In the genomic region with DNA sequence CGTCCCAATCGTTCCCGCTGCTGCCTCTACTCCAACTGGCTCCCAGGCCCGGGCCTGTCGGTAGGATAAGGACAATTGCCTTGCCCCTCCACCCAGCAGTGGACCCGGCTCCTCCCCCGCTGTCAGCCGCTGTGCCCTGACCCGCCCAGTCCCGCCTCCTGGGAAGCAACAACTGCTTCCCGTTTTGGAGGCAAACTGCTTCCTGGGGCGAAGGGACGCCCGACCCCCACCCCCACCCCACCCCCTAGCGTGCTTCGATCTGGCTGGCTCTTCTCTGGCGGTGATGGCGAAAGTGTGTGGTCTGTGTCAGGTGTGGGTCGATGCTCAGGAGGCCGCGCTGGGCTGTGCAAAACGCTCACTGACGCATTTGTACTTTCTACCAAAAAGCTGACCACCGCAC, we compare ENCODE assay signal across 8 mouse cellular contexts.
DNase-seq lines count a peak whose midpoint lies in the region; ATAC-seq lines count a peak whose summit lies in the region.

No protein-coding gene starts in this region.

- H3K9ac ChIP-seq in kidney, embryonic 14.5 days (ENCODE audit: low read depth, low read length): peak overlapping the region; percentile 42; the same call in 1 of the 2 replicates
- H3K9ac ChIP-seq in heart, embryonic 14.5 days (ENCODE audit: low read length): no peak overlapping the region; the same call in 1 of the 2 replicates
- H3K9ac ChIP-seq in limb, embryonic 12.5 days (replicated peaks): 0 out of 2 replicates have a peak overlapping the region, but pooled peaks have one; percentile 27
- H3K9ac ChIP-seq in midbrain, embryonic 14.5 days (replicated peaks; ENCODE audit: low read length): peak overlapping the region; percentile 39; the same call in 1 of the 2 replicates

- peak overlapping the region; percentile 51 for H3K4me2 ChIP-seq in kidney, embryonic 14.5 days (replicated peaks; ENCODE audit: low read depth, low read length)
- peak overlapping the region; percentile 66 for H3K4me2 ChIP-seq in heart, embryonic 14.5 days (ENCODE audit: low read length)
- peak overlapping the region; percentile 59 for H3K4me2 ChIP-seq in limb, embryonic 12.5 days
- peak overlapping the region; percentile 52 for H3K4me2 ChIP-seq in midbrain, embryonic 14.5 days (ENCODE audit: low read length)

- no peak for DNase-seq in kidney, adult 8-10 months
- DNase-seq in brain, adult 2 months (ENCODE audit: low read depth, low spot score): peak; percentile 27
- peak; percentile 57 for DNase-seq in midbrain, embryonic 14.5 days
- no peak for DNase-seq in layer of hippocampus, adult 18-20 months (ENCODE audit: low spot score in 2 of 2)
- no peak for DNase-seq in layer of hippocampus, adult 9-11 months

- H3K27me3 ChIP-seq in kidney, embryonic 14.5 days (ENCODE audit: control insufficient read depth, insufficient read depth, low read length): no peaks in the 10 kb centered on the region
- no peaks in the 10 kb centered on the region for H3K27me3 ChIP-seq in heart, embryonic 14.5 days (ENCODE audit: control insufficient read depth, insufficient read depth, low read length)
- H3K27me3 ChIP-seq in limb, embryonic 12.5 days: no peaks in the 10 kb centered on the region
- no peaks in the 10 kb centered on the region for H3K27me3 ChIP-seq in midbrain, embryonic 14.5 days (ENCODE audit: control insufficient read depth, insufficient read depth, low read length)

- peak; percentile 92 for ATAC-seq in kidney, embryonic 14.5 days (ENCODE audit: low FRiP score, low TSS enrichment)
- peak; percentile 43; the same call in 1 of the 2 replicates for ATAC-seq in heart, embryonic 14.5 days (ENCODE audit: insufficient number of reproducible peaks, insufficient read depth, low FRiP score, low read depth)
- ATAC-seq in limb, embryonic 12.5 days (ENCODE audit: insufficient number of reproducible peaks, insufficient read depth, low FRiP score, low TSS enrichment, low read depth): peak; percentile 52
- ATAC-seq in midbrain, embryonic 14.5 days (ENCODE audit: low FRiP score, low TSS enrichment): peak; percentile 74

- no peaks in the 10 kb centered on the region for H3K4me1 ChIP-seq in kidney, embryonic 14.5 days (ENCODE audit: control insufficient read depth, insufficient read depth, low read length)
- H3K4me1 ChIP-seq in heart, embryonic 14.5 days (ENCODE audit: control insufficient read depth in 2 of 2, insufficient read depth in 2 of 2, low read length in 2 of 2): no peaks in the 10 kb centered on the region
- H3K4me1 ChIP-seq in limb, embryonic 12.5 days (replicated peaks): no peaks in the 10 kb centered on the region
- no peaks in the 10 kb centered on the region for H3K4me1 ChIP-seq in midbrain, embryonic 14.5 days (ENCODE audit: control insufficient read depth, insufficient read depth, low read length)

- WGBS in kidney, embryonic 14.5 days: 17% methylated on average over 24 of the region's 24 CpGs
- WGBS in heart, embryonic 14.5 days: 19% methylated on average over 24 of the region's 24 CpGs
- 21% methylated on average over 24 of the region's 24 CpGs for WGBS in limb, embryonic 12.5 days
- 22% methylated on average over 24 of the region's 24 CpGs for WGBS in midbrain, embryonic 14.5 days

- no peak overlapping the region for H3K27ac ChIP-seq in kidney, embryonic 14.5 days (ENCODE audit: low read depth, low read length)
- no peak overlapping the region for H3K27ac ChIP-seq in heart, embryonic 14.5 days (replicated peaks in 1 of 2; ENCODE audit: control insufficient read depth in 1 of 2, insufficient read depth in 1 of 2, low read depth in 2 of 2, low read length in 2 of 2)
- H3K27ac ChIP-seq in limb, embryonic 12.5 days: no peak overlapping the region
- H3K27ac ChIP-seq in midbrain, embryonic 14.5 days (replicated peaks; ENCODE audit: low read depth, low read length): no peak overlapping the region

- no peaks in the 10 kb centered on the region for H3K36me3 ChIP-seq in kidney, embryonic 14.5 days (ENCODE audit: control insufficient read depth, insufficient read depth, low read length)
- H3K36me3 ChIP-seq in heart, embryonic 14.5 days (ENCODE audit: control insufficient read depth, insufficient read depth, low read length): no peaks in the 10 kb centered on the region
- H3K36me3 ChIP-seq in limb, embryonic 12.5 days: no peaks in the 10 kb centered on the region
- H3K36me3 ChIP-seq in midbrain, embryonic 14.5 days (ENCODE audit: control insufficient read depth, insufficient read depth, low read length): no peaks in the 10 kb centered on the region

- no peaks in the 10 kb centered on the region for H3K9me3 ChIP-seq in kidney, embryonic 14.5 days (ENCODE audit: control insufficient read depth, low read length)
- H3K9me3 ChIP-seq in heart, embryonic 14.5 days (ENCODE audit: control insufficient read depth, low read length): no peaks in the 10 kb centered on the region
- no peaks in the 10 kb centered on the region for H3K9me3 ChIP-seq in limb, embryonic 12.5 days
- no peaks in the 10 kb centered on the region for H3K9me3 ChIP-seq in midbrain, embryonic 14.5 days (ENCODE audit: control insufficient read depth, low read length)

- peak overlapping the region; percentile 34 for H3K4me3 ChIP-seq in kidney, embryonic 14.5 days (ENCODE audit: low read length)
- H3K4me3 ChIP-seq in heart, embryonic 14.5 days (ENCODE audit: control insufficient read depth in 1 of 2, insufficient read depth in 1 of 2, low read depth in 1 of 2, low read length in 2 of 2): peak overlapping the region; percentile 38 to 44
- peak overlapping the region; percentile 38 for H3K4me3 ChIP-seq in limb, embryonic 12.5 days (replicated peaks)
- peak overlapping the region; percentile 31 for H3K4me3 ChIP-seq in midbrain, embryonic 14.5 days (replicated peaks; ENCODE audit: low read depth, low read length)

Comparison
In these comparisons a context has a peak if more than half of its experiments do, and no peak if none do; other contexts are left out.
1. DNase-seq: peak in brain, adult 2 months (single experiment) and midbrain, embryonic 14.5 days (single experiment); none in kidney, adult 8-10 months (0 of 2), layer of hippocampus, adult 18-20 months (0 of 2) and layer of hippocampus, adult 9-11 months (single experiment).
2. Peak in every context shown above with its lines, with median percentiles within 50 percentile points of each other: ATAC-seq, H3K4me2 ChIP-seq and H3K4me3 ChIP-seq.